Mouse (Mus musculus) cortical plate, adult 2 months (tissue): ENCODE data around the gene Umad1.

Experiments
- CTCF ChIP-seq: fragments of 200-500 bp; IDR thresholded peaks from 2 replicates; pipeline ENCODE4 v1.5.1; 2011; ENCODE audit warnings: mild to moderate bottlenecking, control low read depth, low read length; ENCODE audit not compliant: insufficient read depth; ENCODE audit errors: extremely low read depth
- POLR2A ChIP-seq: fragments of 200-500 bp; IDR thresholded peaks from 2 replicates; pipeline ENCODE4 v1.6.1; 2011; ENCODE audit warnings: mild to moderate bottlenecking, low read length, control low read depth; ENCODE audit not compliant: insufficient read depth; ENCODE audit errors: extremely low read depth

- TF ChIP-seq CTCF: no peak
- no peak for TF ChIP-seq POLR2A
These were observed 150.8 kb downstream of the Umad1 start for GRCm38 (mm10) chr6:8409865-8410264.
